Mouse (Mus musculus): ENCODE measurements around the gene Epb41l3.
A peak's percentile ranks its signal among the peaks of the same experiment; 100 is the strongest.
"Not testable (repeated sequence)": the region's sequence is repeated elsewhere in the genome, so short reads cannot be mapped to it uniquely, and the experiment has no call there.

Gene Epb41l3

GRCm38 (mm10) chr17:69109216-69109615 is 33.7 kb downstream of the Epb41l3 start:
- DNase-seq = peak; percentile 32 to 46

DNA sequence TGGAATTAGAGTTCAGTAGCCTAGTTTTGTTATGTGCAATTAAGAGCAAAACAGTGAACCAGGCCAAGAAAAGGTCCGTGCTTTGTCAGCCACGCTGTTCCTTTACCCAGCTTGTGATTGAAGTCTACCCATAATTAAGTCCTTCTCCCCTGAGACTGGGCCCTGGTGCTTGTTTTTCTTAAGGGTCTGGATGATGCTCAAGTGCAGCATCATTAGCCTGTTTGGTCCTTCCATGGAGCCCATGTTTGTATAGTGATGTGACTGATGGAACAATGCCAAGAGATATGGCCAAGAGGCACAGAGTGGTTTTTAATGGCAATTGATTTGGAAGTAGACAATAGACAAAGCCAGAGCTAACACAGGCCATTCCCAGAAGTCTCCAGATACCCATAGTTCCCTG is 36.7 kb downstream of the Epb41l3 start:
- no peak for DNase-seq

- DNase-seq = no peak
Measured at GRCm38 (mm10) chr17:69119183-69119582, 43.7 kb downstream of the Epb41l3 start.

DNA sequence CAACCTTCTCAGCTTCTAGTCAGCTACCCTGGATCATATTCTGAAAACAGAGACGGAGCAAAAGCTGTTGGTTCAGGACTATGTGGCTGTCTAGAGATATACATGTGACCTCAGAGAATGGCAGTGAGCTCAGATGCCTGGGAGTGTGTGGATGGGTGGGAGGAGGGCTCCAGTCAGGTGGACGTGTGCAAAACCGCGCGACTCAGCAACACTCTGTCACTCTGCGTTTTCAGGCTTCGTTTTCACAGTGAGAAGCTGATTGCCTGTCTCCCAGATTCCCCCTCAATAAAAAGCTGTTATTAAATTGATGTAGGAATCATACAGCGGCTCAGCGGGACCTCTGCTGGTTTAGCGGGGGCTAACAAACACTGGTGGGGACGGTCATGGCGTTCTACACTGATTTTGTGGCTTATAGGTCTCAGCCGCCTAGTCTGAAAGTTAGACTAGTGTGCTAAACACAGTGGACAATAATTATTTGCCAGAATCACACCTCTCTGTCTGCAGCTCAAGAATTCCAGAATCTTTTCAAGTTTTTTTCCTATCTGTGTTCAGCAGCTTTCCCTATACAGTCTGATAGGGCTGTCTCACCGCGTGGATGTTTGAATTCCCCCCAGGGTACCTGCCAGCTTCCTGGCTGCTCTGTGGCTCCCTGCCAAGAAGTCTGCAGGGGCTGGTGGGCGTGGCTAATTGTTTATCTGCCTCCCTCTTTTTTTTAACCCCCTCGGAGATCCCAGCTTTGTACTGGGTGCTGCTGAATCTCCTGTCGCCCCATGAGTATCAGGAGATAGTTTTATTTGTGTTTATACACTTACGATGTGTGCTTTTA is 45.3 kb downstream of the Epb41l3 start:
- peak; percentile 25 to 27 for DNase-seq

DNA sequence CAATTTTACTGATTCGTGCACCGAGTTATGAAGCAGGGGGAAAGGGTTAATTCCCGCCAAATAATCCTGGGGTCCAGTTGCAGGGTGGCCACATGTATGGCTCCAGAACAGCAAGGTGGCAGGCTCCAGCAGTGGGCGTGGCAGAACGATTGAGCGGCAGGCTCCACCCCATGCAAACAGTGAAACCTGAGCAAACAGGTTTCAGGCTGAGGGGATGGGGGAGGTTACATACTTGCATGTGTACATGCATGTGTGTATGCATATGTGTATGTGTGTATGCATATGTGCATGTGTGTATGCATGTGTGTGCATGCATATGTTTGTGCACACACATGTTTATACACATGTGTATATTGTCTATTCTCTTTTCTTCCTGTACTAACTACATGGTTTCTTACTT is 46.9 kb downstream of the Epb41l3 start:
- DNase-seq = not testable (repeated sequence)

- DNase-seq = no peak
Measured at GRCm38 (mm10) chr17:69127436-69127835, 52.0 kb downstream of the Epb41l3 start.

GRCm38 (mm10) chr17:69127981-69128380 is 52.5 kb downstream of the Epb41l3 start:
- no peak for DNase-seq

DNA sequence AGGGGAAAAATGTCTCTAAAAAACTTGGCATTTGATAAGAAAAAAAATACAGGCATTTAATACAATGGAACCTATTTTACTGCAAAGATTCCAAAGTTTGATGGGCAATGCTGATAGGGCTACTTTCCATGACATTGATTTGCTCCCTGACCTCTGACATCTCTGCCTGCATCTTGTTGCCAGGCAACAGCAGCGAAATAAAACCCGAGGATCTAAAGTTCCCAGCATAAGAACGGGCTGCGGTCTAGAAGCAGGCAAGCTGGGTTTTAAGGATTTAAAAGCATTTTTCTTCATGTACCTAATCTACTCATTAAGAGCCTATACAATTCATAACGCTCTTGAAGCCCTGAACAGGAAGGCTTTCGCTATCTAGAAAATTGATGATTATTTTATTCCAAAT is 54.0 kb downstream of the Epb41l3 start:
- no peak for DNase-seq

DNA sequence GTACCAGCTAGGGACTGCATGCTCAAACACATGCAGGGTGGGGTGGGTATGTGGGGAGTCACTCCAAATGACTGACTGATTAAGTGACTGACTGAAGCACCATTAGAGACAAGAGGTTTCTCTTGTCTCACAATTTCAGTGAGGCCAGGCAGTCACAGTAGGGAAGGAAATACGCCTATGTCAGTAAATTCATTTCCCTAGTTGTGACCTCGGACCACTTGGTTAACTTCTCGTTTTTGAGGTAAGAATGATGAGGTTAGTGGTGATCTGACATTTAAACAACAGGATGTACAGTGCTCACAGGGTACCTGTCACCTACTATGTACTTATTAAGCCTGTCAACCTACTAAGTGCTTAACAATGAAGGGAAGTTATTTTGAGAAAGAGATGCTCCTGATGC is 67.5 kb downstream of the Epb41l3 start:
- DNase-seq = no peak

DNA sequence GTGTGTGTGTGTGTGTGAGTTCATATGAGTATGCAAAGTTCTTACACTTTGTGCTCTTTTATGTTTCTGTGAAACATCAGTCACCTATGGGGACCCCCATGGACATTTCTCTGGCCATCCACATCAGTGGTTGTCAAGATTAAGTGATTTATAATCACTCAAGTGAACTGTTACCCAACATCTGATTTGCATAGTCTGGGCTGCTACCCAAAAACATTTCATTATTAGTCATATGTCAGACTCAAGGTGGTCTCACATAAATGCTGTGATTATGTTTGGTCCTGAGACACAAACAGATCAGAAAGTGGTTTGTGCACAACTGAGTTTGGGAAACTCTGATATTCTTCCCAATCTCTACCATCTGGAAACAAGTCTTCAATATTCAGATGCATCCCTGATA is 75.3 kb downstream of the Epb41l3 start:
- no peak for DNase-seq

DNA sequence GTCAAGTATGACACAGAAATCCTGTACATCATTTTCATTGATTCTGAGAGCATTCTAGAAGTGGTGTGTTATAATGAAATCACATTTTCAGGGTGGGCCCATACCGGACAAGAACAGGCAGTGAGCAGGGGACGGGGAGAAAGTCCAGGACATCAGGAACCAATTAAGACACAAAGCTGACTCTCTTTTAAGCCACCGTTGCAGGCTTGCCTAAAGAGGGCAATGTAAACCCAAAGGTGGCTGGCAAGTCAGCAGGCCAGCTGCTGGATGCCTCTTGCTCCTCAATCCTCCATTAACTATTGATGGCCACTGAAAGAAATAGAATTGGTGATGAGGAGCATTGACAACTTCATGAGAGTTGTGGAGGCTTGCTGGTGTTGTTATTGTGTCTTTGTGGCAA is 75.8 kb downstream of the Epb41l3 start:
- DNase-seq = no peak

DNA sequence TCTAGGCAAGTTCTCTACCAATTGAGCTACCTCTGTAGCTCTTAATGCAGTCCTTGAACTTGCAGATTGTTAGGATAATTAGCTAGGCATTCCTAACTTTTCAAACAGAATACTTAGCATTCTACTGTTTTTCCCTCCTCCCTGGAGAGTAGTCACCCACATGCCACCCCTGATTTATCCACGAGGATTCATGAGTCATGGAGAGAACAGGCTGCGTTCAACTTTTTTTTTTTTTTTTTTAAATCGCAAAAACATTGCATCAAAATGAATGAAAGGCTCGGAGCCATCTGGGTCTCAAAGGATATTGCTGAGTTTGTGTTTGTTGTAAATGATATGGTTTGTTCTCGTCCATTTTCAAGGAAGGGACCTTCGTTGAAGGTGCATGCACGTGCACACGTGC is 79.6 kb downstream of the Epb41l3 start:
- no peak for DNase-seq

GRCm38 (mm10) chr17:69156522-69157100 is 81.1 kb downstream of the Epb41l3 start:
- peak; percentile 56 to 63 for DNase-seq

- DNase-seq = peak; percentile 49 to 55
Measured at GRCm38 (mm10) chr17:69157101-69157808, 81.8 kb downstream of the Epb41l3 start.

GRCm38 (mm10) chr17:69157809-69158185 is 82.3 kb downstream of the Epb41l3 start:
- no peak for DNase-seq

GRCm38 (mm10) chr17:69158690-69159089 is 83.2 kb downstream of the Epb41l3 start:
- no peak for DNase-seq

GRCm38 (mm10) chr17:69162731-69163130 is 87.2 kb downstream of the Epb41l3 start:
- peak in 1 of 2 experiments; percentile 39 for DNase-seq

- DNase-seq = peak; percentile 45 to 49
Measured at GRCm38 (mm10) chr17:69176949-69177501, 101.5 kb downstream of the Epb41l3 start.

- DNase-seq = no peak
Measured at GRCm38 (mm10) chr17:69177954-69178353, 102.5 kb downstream of the Epb41l3 start.

GRCm38 (mm10) chr17:69180905-69181559 is 105.5 kb downstream of the Epb41l3 start:
- DNase-seq = no peak

- DNase-seq = no peak
Measured at GRCm38 (mm10) chr17:69181560-69182316, 106.3 kb downstream of the Epb41l3 start.

DNA sequence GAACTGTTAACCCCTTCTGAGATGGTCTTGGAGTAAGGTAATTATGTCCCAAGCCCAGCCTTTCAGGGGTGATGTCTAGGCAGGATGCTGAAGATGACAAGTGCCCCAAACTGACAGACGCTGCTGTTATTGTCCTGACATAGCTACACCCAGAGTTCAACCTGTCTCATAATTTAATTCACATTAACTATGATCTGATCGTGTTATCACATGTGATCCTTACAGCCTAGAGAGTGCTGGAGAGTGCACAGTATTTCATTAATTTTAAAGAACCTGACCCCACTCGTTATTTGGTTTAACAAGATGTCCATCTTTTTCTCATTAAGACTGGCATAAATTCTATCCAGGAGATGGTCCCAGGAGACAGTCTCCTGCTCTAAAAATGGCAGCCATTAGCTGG is 112.3 kb downstream of the Epb41l3 start:
- DNase-seq = no peak

Measured in cerebellum, postnatal 36 days (tissue).